Mouse (Mus musculus): ENCODE results near the gene Nek9.

The Nek9 gene

GRCm38 (mm10) chr12:85339243-85339729 lies at the start of gene Nek9:
TSS of gene Nek9 (minus strand) at chr12:85339362.
- peak; percentile 94 for DNase-seq

DNA sequence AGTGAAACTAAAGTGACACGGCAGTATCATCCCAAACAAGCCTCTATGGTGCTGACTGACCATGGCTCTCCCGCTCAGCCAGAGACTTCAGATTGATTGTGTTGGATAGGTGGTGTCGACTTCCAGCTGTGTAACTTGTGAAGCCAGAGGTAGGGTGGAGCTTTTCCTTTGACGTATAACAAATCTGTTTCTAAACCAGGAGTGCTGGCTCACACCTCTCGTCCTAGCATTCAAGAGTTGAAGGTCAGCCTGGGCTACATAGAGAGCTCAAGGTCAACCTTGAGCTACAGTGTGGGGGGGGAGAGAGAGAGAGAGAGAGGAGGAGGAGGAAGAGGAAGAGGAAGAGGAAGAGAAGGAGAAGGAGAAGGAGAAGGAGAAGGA lies 46.8 kb upstream of the Nek9 start:
- no peak for DNase-seq

DNA sequence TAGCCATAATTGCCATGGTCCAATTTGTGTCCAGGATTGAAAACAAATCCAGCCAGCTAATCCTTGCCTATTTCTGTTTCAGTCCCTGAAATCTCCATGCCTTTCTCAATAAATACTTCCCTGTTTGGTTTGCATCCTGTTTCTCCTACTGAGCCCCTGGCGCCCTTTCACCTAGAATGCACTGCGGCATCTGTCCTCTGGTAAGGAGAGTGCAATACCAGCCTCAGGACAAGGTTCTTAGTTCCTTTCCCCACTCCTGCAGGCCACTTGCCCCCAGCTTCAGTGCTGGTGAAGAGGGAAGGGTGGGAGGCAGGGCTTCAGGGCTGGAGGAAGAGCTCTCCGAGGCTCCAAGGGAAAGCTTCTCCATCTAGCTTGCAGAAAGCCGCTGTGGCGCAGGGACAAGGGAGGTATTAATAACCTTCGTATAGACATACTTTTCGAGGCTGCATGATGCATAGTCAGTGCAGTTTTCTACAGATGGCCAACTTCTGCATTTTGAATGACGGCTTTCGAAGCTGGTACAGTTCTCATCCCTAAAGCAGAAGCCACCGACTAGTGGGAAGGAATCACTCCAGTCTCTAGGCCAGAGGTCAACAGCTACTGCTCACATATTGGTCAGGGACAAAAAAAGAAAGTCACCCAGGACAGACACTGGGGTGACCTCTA lies 46.3 kb upstream of the Nek9 start:
- no peak for DNase-seq

DNA sequence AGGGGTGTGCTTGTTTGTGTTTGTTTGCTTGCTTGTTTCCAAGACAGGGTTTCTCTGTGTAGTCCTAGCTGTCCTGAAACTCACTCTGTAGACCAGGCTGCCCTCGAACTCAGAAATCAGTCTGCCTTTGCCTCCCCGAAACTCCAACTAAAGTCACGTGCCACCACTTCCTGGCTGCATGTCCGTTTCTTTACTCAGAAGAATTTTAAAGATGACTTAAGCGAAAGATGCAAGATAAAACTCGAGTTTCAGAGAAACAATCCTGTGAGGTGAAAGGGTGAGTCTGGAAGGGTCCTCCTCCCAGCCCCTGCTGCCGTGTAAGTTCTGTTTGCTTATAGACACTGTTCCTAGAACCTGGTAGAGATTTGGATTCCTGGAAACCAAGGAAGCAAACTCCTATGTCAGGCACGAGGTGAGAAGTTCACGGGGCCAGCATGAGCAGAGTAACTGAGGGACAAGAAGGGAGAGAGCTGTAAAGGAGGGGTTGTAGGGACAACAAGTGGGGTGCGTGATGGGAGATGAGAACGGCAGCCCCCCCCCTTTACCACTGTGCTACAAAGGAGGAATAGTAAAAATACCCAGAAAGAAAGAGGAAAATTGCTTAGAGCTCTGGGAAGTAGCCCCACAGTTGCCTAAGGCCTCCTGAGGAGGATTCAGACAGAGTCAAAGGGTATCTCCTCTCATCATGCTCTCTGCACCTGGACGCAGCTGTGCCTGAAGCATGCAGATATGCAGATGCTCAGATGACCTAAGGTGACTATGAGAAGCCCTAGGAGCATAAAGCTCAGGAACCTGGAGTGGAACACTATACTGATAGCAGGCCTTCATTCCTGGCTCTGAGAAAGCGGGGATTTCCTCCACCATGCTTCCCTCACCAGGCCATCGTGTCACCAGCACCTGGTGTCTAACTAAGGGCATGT lies 43.9 kb upstream of the Nek9 start:
- DNase-seq: no peak

GRCm38 (mm10) chr12:85381570-85381969 lies 42.4 kb upstream of the Nek9 start:
- DNase-seq: no peak

- no peak for DNase-seq
Measured at GRCm38 (mm10) chr12:85380942-85381341, 41.8 kb upstream of the Nek9 start.

DNA sequence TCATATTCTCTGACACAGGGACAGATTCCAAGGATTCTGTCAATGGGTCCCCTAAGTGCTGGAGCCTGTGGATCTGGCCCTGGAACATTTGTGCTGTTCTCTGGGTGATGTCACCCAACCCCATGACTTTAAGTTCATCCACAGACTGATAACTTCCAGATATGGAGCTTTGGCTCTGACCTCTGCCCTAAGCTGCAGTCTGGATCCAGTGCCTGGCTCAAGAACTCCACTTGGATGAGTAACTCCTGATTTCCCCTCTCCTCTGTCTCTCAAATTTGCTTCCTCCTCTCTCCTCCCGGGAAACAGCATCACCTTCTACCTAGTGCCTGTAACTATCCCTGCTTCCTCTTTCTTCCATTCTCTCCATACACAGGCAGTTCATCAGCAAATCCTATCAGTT lies 41.1 kb upstream of the Nek9 start:
- no peak for DNase-seq

DNA sequence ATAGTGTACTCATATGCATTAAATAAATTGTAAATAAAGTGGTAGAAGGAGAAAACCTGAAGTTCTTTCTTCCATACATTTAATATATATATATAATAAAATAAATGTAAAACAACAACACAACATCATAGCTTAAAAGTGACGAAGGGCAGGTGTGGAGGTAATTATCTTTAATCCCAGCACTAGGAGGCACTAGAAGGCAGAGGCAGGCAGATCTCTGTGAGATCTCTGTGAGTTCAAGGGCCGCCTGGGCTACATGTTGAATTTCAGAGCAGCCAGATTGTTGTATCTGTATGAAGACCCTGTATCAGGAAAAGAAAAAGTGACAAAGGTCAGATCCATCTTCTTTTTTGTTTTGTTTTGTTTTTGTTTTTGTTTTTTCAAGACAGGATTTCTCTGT lies 39.1 kb upstream of the Nek9 start:
- DNase-seq: no peak

- peak; percentile 88 for DNase-seq
Measured at GRCm38 (mm10) chr12:85374561-85375272, 35.6 kb upstream of the Nek9 start, which contains the start of gene Tmed10. TSS of gene Tmed10 (minus strand) at chr12:85374847.

DNA sequence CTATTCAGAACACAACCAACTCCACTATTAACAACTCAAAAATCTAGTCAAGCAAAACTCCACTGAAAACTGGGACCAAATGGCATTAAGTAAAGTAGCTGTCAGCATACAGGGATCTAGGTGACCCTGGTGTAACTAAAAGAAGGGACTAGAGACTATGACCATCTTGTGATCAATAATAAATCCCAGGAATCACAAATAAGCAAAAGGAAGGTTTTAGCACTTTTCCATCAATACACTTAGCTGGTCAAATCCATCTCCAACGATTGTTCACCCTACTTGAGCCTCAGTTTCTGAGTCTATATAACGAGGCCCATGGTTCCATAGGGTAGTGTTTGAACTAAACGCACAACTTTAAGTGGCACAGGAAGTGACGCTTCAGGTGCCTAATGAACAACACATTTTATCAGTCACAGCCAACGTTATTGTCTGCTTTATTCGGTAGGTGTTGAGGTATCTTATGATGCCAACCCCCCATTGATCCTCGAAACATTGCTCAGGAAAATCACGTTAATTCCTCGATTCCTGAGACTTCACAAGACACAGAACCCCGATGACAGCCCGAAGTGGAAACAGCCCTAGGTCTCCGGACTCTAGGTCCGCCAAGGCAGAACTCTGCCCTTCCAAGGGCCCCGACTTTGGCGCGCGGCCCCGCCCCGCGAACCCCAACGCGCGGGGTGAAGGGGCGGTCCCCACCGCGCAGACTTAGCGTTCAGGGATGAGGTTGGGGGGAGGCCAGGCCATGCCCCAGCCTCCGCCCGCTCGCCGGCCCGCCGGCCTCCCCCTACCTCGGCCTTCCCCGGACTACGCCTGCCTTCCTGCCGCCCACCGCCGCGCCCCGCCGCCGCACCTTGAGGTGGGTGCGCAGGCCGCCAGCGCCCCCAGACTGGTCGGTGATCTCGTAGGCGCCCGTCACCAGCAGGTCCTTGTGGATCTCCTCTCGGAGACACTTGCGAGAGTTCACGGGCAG lies 34.7 kb upstream of the Nek9 start:
- peak; percentile 58 for DNase-seq

DNA sequence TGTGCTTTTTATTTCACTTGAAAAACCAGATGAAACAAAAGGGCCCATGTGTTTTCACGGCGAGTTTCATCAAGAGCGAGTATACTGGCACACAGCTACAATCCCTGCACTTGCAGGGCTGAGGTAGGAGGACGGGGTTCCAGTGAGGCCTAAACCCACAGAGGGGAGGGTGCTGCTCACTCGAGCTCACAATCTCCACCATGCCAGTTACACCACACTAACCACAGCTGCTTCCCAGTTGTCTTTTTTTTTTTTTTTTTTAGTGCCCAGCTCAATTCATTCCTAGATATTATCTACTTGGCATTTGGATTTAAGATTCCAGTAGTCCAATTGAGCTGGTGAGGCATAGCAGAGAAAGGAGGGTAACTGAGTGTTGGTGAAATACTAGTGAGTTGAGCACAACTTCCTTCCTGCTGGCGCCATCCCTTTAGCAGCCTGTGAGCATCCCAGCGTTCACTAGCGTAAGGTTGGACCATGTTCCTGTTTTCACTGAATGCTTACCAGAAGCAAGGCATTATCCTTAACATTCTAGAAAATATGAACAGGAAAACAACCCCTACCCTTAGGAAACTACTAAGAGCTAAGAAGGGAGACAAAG lies 33.0 kb upstream of the Nek9 start:
- no peak for DNase-seq

GRCm38 (mm10) chr12:85368441-85369063 lies 29.4 kb upstream of the Nek9 start:
- DNase-seq: no peak

DNA sequence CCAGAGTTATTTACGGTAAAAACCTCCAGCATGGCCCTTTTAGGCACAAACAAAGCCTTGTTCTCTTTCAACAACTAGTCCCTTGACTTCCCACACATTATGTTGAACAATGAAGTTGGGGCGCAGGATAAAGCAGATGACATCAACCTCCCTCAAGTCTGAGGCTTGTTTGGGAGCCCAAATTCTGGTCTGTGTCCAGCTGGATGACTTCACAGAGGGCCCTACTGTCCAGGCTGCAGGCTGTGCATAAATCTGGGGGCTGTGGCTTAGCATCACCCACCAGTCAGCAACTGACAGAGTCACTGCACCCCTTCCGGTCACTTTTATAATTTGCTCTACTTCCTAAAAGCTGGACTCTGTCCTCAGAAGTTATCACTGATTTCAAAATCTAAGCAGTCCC lies 27.1 kb upstream of the Nek9 start:
- no peak for DNase-seq

- DNase-seq: no peak
Measured at GRCm38 (mm10) chr12:85362510-85362909, 23.3 kb upstream of the Nek9 start.

- no peak for DNase-seq
Measured at GRCm38 (mm10) chr12:85361580-85361979, 22.4 kb upstream of the Nek9 start.

- no peak for DNase-seq
Measured at GRCm38 (mm10) chr12:85361165-85361564, 22.0 kb upstream of the Nek9 start.

DNA sequence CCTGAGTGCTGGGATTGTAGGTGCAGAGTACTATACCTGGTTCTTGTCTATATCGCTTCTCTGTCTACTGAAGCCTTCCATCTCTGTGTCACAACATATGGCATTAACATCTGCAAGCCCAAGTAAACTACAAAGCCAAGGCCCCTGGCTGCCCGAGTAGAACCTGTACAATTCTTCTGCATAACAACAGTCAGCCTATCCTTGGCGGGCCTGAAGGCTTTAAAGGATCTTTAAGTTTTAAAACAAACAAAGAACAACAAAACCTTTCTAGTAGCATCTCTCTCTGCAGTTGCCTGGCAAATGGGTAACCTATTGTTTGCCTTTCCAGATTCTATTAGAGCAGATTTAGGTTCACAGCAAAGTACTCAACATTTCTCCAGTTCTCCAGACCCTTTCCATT lies 14.9 kb upstream of the Nek9 start:
- no peak for DNase-seq

DNA sequence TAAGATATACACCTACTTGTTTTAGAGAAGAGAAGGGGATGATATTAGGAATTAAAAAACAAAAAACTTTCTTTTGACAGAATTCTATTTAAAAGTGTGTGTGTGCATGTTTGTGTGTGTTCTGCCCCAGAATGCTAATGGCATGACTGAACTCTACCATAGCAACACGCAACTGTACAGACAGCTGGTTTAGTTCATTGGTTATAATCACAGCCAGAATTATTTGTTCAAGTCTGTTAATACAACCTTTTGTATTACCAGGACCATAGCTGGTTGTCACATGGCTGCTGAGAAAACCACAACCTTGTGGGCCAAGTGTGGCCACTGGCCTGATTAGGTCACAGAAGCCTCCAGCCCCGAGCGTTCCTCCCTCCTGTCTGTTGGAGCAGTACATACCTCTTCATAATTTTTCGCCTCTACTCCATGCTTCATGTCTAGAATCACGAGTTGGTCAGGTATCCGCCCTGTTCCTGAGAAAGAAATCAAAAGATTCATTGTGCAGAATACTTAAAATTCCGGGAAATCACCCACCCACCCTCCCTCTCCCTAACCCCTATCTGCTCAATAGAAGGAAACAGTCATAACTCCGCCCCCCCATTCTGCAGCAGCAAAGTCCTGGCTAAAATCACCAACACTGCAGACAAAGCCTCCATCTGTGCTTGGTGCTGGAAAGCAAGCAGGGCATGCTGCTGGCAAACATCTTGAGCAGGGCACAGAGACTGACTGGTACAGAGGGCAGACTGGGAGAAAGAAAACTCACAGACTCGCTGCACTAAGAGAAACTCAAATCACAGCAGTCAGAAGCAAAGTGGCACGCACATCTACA lies 11.5 kb upstream of the Nek9 start:
- no peak for DNase-seq

- DNase-seq: no peak
Measured at GRCm38 (mm10) chr12:85348338-85348737, 9.2 kb upstream of the Nek9 start.

DNA sequence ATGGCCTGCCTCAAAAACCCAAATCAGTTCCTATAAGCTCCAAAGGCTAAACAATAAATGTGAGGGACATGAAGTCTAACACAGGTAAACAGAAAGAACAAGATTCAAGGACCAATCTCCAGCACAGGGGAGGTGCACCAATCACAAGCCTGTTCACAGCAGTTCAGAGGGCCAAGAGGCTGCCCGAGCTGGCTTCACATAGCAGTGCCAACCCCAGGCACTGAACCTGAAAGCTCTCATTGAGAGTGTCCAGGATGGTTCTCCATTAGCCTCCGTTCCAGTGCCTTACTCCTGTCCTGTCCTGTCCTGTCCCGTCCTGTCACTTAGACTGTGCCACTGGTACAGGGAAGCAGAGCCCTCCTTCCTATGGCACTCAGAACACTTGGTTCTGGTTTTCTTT lies 8.0 kb upstream of the Nek9 start:
- DNase-seq: no peak
